Mouse (Mus musculus) myocyte (in vitro differentiated cells): Measurements from ENCODE around the gene Emb. TPM values are rescaled to one million over a fixed set of nuclear protein-coding genes. Genes with fewer than 3 reads are reported as not detected.
"Not testable (repeated sequence)": the region's sequence is repeated elsewhere in the genome, so short reads cannot be mapped to it uniquely, and the experiment has no call there.

Experiments
- H3K27me3 ChIP-seq: one replicate; pipeline ENCODE4 v1.6.1; 2011; ENCODE audit not compliant: control insufficient read depth, insufficient read depth, insufficient read length
- H3K36me3 ChIP-seq: one replicate; pipeline ENCODE4 v1.6.1; 2011; ENCODE audit not compliant: control insufficient read depth, insufficient read depth
- H3K4me2 ChIP-seq: one replicate; pipeline ENCODE4 v1.6.1; 2011; ENCODE audit warnings: low read depth, control low read depth
- H3K4me3 ChIP-seq: one replicate; pipeline ENCODE4 v1.5.1; 2011; ENCODE audit warnings: mild to moderate bottlenecking, control low read depth, moderate library complexity
- H3K79me2 ChIP-seq: one replicate; pipeline ENCODE4 v1.6.1; 2011; ENCODE audit not compliant: control insufficient read depth, insufficient read depth
- H3ac ChIP-seq: one replicate; pipeline ENCODE4 v1.6.1; 2011; ENCODE audit not compliant: control insufficient read depth, insufficient read length
- CEBPB ChIP-seq: IDR thresholded peaks from 2 replicates; pipeline ENCODE4 v1.6.1; 2011; ENCODE audit warnings: mild to moderate bottlenecking, moderate library complexity; ENCODE audit not compliant: poor library complexity, insufficient read depth, severe bottlenecking
- E2F4 ChIP-seq: IDR thresholded peaks from one replicate; pipeline ENCODE4 v1.6.1; 2011; ENCODE audit warnings: mild to moderate bottlenecking, control low read depth, moderate library complexity; ENCODE audit not compliant: insufficient read depth
- MAX ChIP-seq: IDR thresholded peaks from one replicate; pipeline ENCODE4 v1.6.1; 2011; ENCODE audit warnings: low read depth, mild to moderate bottlenecking, control low read depth
- MYOD1 ChIP-seq, 3 experiments: IDR thresholded peaks; one replicate each; pipeline ENCODE4 v1.6.1; 2011; ENCODE audit warnings: control low read depth in 2 of 3, low read depth in 2 of 3, mild to moderate bottlenecking in 2 of 3, moderate library complexity in 1 of 3; ENCODE audit not compliant: insufficient read length in 2 of 3, control insufficient read depth in 1 of 3
- MYOG ChIP-seq, 3 experiments: IDR thresholded peaks; one replicate each; pipeline ENCODE4 v1.6.1; 2011; ENCODE audit warnings: control low read depth in 2 of 3, low read depth in 2 of 3, mild to moderate bottlenecking in 2 of 3; ENCODE audit not compliant: insufficient read length in 2 of 3, control insufficient read depth in 1 of 3, insufficient read depth in 1 of 3
- POLR2A ChIP-seq: IDR thresholded peaks from one replicate; pipeline ENCODE4 v1.6.1; 2011; ENCODE audit warnings: low read depth, mild to moderate bottlenecking, control low read depth, moderate library complexity; ENCODE audit not compliant: insufficient read length
- POLR2AphosphoS2 ChIP-seq: IDR thresholded peaks from one replicate; pipeline ENCODE4 v1.6.1; 2011; ENCODE audit warnings: low read depth, control low read depth; ENCODE audit not compliant: insufficient read length
- REST ChIP-seq: IDR thresholded peaks from one replicate; pipeline ENCODE4 v1.6.1; 2011; ENCODE audit warnings: mild to moderate bottlenecking, control low read depth, moderate library complexity; ENCODE audit not compliant: insufficient read depth, insufficient read length
- SRF ChIP-seq: IDR thresholded peaks from one replicate; pipeline ENCODE4 v1.6.1; 2011; ENCODE audit warnings: low read depth; ENCODE audit not compliant: control insufficient read depth, insufficient read length
- TCF12 ChIP-seq: IDR thresholded peaks from one replicate; pipeline ENCODE4 v1.6.1; 2011; ENCODE audit warnings: mild to moderate bottlenecking, control low read depth; ENCODE audit not compliant: poor library complexity, insufficient read depth, severe bottlenecking
- TCF3 ChIP-seq: IDR thresholded peaks from one replicate; pipeline ENCODE4 v1.6.1; 2011; ENCODE audit warnings: low read depth, control low read depth; ENCODE audit not compliant: insufficient read length
- USF1 ChIP-seq: IDR thresholded peaks from one replicate; pipeline ENCODE4 v1.6.1; 2011; ENCODE audit warnings: low read depth, mild to moderate bottlenecking, control low read depth, moderate library complexity
- polyA plus RNA-seq: library from polyadenylated mRNA; unstranded; fragments of >200 nt; fragmentation: generic; extraction: Trizol; gene quantifications from one replicate; pipeline ENCODE4 v1.2.1, GENCODE M21; 2012; ENCODE audit warnings: missing spikeins

Emb gene
- polyA plus RNA-seq: 6.2 TPM

GRCm38 (mm10) chr13:117208236-117208635, at the start of gene Emb:
Gene Emb (plus strand): TSS chr13:117208536.
- TF ChIP-seq TCF12 (no peak), CEBPB (no peak), MYOG (IDR thresholded peaks at IDR 0.05; ENCODE audit: control insufficient read depth in 1 of 3, insufficient read depth in 1 of 3, insufficient read length in 2 of 3, low read depth in 2 of 3) (no peak), TCF3 (no peak), E2F4 (no peak), SRF (no peak), POLR2AphosphoS2 (no peak), MYOD1 (IDR thresholded peaks at IDR 0.05; ENCODE audit: control insufficient read depth in 1 of 3, insufficient read length in 2 of 3, low read depth in 2 of 3) (no peak), MAX (no peak), USF1 (no peak), POLR2A (no peak), REST (no peak)
- no peak within 1 kb of the TSS for H3ac ChIP-seq
- no peaks in the 10 kb centered on the region for H3K27me3 ChIP-seq
- no peaks in the 10 kb centered on the region for H3K79me2 ChIP-seq
- no peak within 1 kb of the TSS for H3K4me3 ChIP-seq
- no peaks in the 10 kb centered on the region for H3K36me3 ChIP-seq
- no peak within 1 kb of the TSS for H3K4me2 ChIP-seq

- H3K79me2 ChIP-seq: no peaks in the 10 kb centered on the region
- H3K4me2 ChIP-seq: no peak overlapping the region
- no peak overlapping the region for H3ac ChIP-seq
- no peaks in the 10 kb centered on the region for H3K27me3 ChIP-seq
- no peak overlapping the region for H3K4me3 ChIP-seq
- TF ChIP-seq TCF3: no peak
- no peak for TF ChIP-seq CEBPB
- no peak for TF ChIP-seq TCF12
- no peak for TF ChIP-seq POLR2A
- no peak for TF ChIP-seq E2F4
- TF ChIP-seq MAX: no peak
- no peak for TF ChIP-seq USF1
- no peak for TF ChIP-seq MYOG (IDR thresholded peaks at IDR 0.05; ENCODE audit: control insufficient read depth in 1 of 3, insufficient read depth in 1 of 3, insufficient read length in 2 of 3, low read depth in 2 of 3)
- no peak for TF ChIP-seq MYOD1 (IDR thresholded peaks at IDR 0.05; ENCODE audit: control insufficient read depth in 1 of 3, insufficient read length in 2 of 3, low read depth in 2 of 3)
- no peak for TF ChIP-seq REST
- no peak for TF ChIP-seq POLR2AphosphoS2
- TF ChIP-seq SRF: no peak
- no peaks in the 10 kb centered on the region for H3K36me3 ChIP-seq
Measured at GRCm38 (mm10) chr13:117163906-117164305, 44.4 kb upstream of the Emb start.

GRCm38 (mm10) chr13:117165071-117165470, 43.3 kb upstream of the Emb start:
- Histone ChIP-seq H3K4me3 (no peak overlapping the region), H3ac (no peak overlapping the region), H3K36me3 (no peaks in the 10 kb centered on the region), H3K27me3 (no peaks in the 10 kb centered on the region), H3K79me2 (no peaks in the 10 kb centered on the region), H3K4me2 (no peak overlapping the region)
- TF ChIP-seq USF1 (no peak), CEBPB (no peak), E2F4 (no peak), MYOG (IDR thresholded peaks at IDR 0.05; ENCODE audit: control insufficient read depth in 1 of 3, insufficient read depth in 1 of 3, insufficient read length in 2 of 3, low read depth in 2 of 3) (no peak), MAX (no peak), REST (no peak), TCF3 (no peak), MYOD1 (IDR thresholded peaks at IDR 0.05; ENCODE audit: control insufficient read depth in 1 of 3, insufficient read length in 2 of 3, low read depth in 2 of 3) (no peak), POLR2AphosphoS2 (no peak), SRF (no peak), POLR2A (no peak)

- H3K36me3 ChIP-seq, H3ac ChIP-seq, H3K4me2 ChIP-seq, H3K27me3 ChIP-seq, H3K4me3 ChIP-seq, H3K79me2 ChIP-seq: not testable (repeated sequence)
Measured at GRCm38 (mm10) chr13:117180912-117181311, 27.4 kb upstream of the Emb start.

- no peaks in the 10 kb centered on the region for H3K36me3 ChIP-seq
- TF ChIP-seq TCF3 (no peak), TCF12 (no peak), MAX (no peak), MYOD1 (IDR thresholded peaks at IDR 0.05; ENCODE audit: control insufficient read depth in 1 of 3, insufficient read length in 2 of 3, low read depth in 2 of 3) (no peak), REST (no peak), SRF (no peak), E2F4 (no peak), POLR2AphosphoS2 (no peak), MYOG (IDR thresholded peaks at IDR 0.05; ENCODE audit: control insufficient read depth in 1 of 3, insufficient read depth in 1 of 3, insufficient read length in 2 of 3, low read depth in 2 of 3) (no peak), POLR2A (no peak), CEBPB (no peak), USF1 (no peak)
- no peaks in the 10 kb centered on the region for H3K79me2 ChIP-seq
- H3K27me3 ChIP-seq: no peaks in the 10 kb centered on the region
- no peak overlapping the region for H3ac ChIP-seq
- H3K4me3 ChIP-seq: no peak overlapping the region
- no peak overlapping the region for H3K4me2 ChIP-seq
Measured at GRCm38 (mm10) chr13:117183288-117183687, 25.0 kb upstream of the Emb start.
